Mouse (Mus musculus): Measurements from ENCODE around the gene Cmtm2a.

DNA sequence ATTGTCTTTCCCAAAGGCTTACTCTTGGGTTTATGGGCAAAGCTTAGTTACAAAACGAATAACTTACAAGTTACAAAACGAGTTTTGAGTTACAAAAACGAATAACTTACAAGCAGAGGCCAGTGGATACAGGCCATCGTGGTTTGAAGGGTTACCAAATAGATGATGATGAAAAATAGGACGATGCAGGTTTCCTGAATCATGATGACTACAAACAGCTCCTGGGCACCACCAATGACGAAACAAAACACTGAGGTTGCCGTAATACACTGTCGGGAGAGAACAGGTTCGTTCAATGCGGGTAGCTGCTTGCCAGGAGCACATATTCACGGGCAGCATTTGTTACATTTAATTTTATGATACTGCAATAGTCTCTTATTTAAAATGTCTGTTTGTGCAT, 12.0 kb upstream of the Cmtm2a start:
- TF ChIP-seq CTCF (conservative IDR thresholded peaks at IDR 0.05; ENCODE audit: low read length) = no peak
- no peak for TF ChIP-seq NANOG (IDR thresholded peaks at IDR 0.05; ENCODE audit: borderline replicate concordance, low read length)
- TF ChIP-seq POU5F1 (IDR thresholded peaks at IDR 0.05; ENCODE audit: borderline replicate concordance, low read length) = no peak
